Mouse (Mus musculus) left cerebral cortex, postnatal 25 days (tissue): ENCODE data around the gene Rala. TPM values are rescaled to one million over a fixed set of nuclear protein-coding genes. Genes with fewer than 3 reads are reported as not detected.

Experiments used
- total RNA-seq, 2 experiments: library from RNA; stranded (reverse); gene quantifications; 2 replicates each; pipeline ENCODE4 v1.2.3; 2021

Gene Rala
- total RNA-seq, 2 experiments from 2014 or later, result 67.6 to 68.1 TPM

Other genes starting within 250 kb of the Rala start
- 10 to 100 TPM; 13.8 to 16.9 TPM for gene Mplkip, start 249.0 kb downstream of the Rala start, total RNA-seq
- gene Sugct, start 248.7 kb downstream of the Rala start, total RNA-seq, result 1 to 10 TPM; 2.1 to 2.3 TPM
- 10 to 100 TPM; 56.7 to 56.9 TPM for gene Cdk13, start 139.1 kb downstream of the Rala start, total RNA-seq
- gene Yae1d1, start 49.1 kb upstream of the Rala start, total RNA-seq, result 10 to 100 TPM; 26.0 TPM